Mouse (Mus musculus) kidney, adult 9 months (tissue): ENCODE measurements around the gene Lag3.

ENCODE experiments used
- DNase-seq: peaks from one replicate; pipeline ENCODE4 v3.0.0; 2022

Lag3 gene

DNA sequence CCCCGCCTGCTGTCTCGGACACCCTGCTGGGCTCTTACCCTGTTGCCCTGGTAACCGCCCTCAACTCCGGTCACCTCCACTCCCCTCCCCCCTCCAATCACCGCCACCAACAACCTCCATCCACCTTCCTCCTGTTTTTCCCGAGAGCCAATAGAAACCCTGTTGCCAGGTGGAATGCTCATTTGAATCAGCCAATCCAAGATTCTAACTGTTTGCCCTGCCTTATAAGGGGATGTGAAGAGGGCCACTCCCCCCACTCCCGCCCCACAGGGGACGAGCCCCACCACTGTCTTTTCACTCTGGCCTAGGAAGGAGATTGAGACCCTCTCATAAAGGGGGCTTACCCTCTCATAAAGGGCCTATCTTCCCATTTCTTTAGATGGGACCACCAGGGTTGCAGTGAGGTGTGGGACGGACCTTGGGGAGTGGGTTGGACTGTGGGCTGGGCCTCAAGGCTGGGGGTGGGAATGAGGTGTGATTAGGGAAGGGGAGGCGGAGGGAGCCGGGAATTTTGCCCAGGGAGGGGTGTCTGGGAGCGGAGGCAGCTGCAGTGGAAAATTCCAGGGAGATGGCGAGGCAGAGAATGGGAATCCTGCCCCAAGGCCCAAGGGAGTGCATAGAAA lies 8.3 kb upstream of the Lag3 start, which contains the start of gene Ptms:
Gene Ptms (minus strand): TSS at position 409 of the 623 bp plus-strand sequence.
- peak; percentile 99 for DNase-seq

- DNase-seq: no peak
Measured at GRCm38 (mm10) chr6:124918890-124919627, 7.6 kb upstream of the Lag3 start.

DNA sequence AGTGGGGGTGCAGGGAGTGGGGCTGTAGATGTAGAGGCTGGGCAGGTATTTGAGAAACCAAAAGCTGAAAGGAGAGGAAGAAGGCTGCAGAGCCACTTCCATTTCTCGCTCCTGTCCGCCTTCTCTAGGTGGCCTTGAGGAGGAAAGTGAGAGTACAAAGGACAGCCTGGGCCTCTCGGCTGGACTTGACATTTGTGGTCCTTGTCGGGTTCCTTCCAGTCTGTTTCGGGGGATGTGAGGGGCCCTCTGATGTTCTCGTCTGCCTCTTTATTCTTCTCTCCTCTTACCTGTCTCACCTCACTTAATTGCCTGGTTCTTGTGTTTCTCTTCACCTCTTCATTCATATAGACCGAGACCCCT lies 6.8 kb upstream of the Lag3 start:
- no peak for DNase-seq

GRCm38 (mm10) chr6:124917518-124918330 lies 6.2 kb upstream of the Lag3 start:
- DNase-seq: peak; percentile 95

- DNase-seq: peak; percentile 90
Measured at GRCm38 (mm10) chr6:124916695-124917517, 5.4 kb upstream of the Lag3 start.

DNA sequence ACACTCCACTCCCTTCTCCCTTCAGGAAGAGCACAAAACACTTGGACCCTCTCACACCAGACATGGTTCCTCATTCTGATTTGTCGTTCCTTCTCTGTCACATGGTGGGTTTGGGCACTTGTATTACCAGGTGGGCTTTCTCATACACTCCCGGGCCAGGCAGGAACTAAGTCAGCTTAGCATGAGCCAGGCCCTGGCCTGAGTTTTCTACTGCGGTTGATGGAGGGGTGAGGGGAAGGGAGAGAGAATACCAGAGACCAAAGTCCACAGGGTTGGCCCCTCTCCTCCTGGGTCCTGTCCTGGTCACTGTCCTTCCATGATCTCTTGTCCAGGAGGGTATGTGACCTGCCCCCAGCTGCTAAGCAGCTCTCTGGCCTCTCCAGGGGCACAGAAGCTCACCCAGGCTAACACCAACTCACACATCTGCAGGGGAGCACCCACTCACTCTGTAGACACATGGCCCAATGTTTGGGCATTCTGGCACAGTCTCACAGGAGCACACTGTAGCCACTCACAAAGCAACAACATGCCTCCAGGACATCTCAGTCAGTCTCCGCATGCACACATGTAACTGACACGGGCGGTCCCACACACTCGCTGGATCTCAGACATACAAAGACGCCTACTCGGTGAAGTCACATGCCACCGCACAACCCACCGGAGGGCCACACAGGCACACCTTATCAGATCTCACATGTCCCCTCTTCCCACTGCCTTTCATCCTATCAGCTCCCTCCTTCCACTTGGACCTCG lies 4.6 kb upstream of the Lag3 start:
- peak; percentile 88 for DNase-seq

GRCm38 (mm10) chr6:124915160-124915941 lies 3.8 kb upstream of the Lag3 start:
- DNase-seq: peak; percentile 73

- DNase-seq: no peak
Measured at GRCm38 (mm10) chr6:124914511-124914910, 3.0 kb upstream of the Lag3 start.

DNA sequence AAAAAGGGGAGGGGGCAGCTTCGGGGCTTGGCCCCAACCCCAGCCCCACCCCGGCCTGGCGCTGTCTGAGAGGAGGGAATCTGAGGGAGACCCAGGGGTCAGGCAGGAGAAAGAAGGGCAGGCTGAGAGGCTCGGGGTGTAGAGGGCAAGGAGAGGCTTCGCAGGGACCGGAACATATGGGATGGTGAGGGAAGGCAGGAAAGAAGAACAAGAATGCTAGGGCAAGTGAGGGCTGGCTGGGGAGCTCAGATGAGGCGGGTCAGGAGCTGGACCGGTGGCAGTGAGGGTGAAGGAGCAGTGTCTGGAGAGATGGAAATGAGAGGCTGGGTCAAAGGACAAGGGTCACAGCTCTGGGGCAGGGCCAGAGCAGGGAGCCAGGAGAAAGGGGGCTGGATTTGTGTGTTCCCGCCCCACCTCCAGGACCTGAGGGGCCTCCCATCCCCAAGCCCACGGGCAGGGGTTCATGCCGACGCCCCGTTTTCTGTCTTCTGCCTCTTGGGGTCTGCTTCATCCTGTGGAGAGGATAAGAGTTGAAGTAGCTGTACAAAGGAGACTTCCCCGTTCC lies 2.3 kb upstream of the Lag3 start:
- DNase-seq: peak; percentile 81

DNA sequence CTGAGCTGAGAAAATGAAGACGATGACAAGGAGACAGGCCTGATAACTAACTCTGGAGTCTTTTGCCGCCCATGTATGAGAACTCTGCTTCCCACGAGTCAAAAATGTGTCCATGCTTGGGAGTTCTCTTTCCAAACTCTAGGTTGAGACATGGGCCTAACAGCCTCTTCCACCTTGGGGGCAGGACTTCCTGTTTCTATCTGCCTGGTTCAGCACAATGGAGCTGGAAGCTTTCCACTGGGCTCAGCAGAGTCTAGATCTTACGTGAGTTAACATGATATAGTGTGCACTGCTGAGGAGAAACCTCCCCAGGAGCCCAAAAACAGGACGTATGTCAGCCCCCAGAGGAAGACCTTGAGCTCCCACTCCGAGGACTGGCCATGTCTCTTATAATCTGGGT lies 1.7 kb upstream of the Lag3 start:
- DNase-seq: no peak

DNA sequence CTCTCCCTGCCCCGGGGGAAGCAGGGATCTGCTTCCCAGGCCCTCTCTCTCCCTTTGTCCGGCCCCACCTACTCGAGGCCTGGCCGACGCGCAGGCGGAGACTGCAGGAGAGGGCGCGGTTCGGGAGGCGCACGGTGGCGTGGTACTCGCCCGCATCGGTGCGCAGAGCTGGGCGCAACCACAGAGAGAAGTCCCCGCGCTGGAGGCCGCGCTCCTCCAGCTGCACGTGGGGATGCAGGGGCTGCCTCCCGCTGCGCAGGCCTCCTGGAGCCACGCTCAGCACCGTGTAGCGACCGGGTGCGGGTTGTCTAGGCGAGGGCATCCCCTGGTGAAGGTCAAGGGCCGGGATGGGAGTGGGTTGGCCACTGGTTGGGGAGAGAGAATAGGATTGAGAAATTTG lies 1.5 kb downstream of the Lag3 start:
- DNase-seq: no peak

DNA sequence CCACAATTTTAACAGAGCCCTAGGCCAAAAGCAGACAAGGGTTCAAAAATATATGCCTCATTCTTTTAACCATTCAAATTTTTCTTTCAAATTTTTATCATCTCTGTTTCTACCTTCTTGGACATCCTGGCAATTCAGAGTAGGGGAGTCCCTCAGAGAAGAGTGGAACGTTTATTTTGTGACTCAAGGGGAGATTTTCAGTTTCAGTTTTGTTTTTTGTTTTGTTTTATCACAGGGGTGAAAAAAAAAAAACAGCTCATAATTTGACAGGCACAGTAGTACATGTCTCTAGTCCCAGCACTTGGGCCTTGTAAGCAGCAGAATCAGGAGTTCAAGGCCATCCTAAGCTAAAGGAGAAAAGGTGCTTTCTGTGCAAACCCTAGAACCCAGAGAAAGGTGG lies 3.7 kb downstream of the Lag3 start:
- no peak for DNase-seq

- no peak for DNase-seq
Measured at GRCm38 (mm10) chr6:124904991-124905860, 6.3 kb downstream of the Lag3 start.

DNA sequence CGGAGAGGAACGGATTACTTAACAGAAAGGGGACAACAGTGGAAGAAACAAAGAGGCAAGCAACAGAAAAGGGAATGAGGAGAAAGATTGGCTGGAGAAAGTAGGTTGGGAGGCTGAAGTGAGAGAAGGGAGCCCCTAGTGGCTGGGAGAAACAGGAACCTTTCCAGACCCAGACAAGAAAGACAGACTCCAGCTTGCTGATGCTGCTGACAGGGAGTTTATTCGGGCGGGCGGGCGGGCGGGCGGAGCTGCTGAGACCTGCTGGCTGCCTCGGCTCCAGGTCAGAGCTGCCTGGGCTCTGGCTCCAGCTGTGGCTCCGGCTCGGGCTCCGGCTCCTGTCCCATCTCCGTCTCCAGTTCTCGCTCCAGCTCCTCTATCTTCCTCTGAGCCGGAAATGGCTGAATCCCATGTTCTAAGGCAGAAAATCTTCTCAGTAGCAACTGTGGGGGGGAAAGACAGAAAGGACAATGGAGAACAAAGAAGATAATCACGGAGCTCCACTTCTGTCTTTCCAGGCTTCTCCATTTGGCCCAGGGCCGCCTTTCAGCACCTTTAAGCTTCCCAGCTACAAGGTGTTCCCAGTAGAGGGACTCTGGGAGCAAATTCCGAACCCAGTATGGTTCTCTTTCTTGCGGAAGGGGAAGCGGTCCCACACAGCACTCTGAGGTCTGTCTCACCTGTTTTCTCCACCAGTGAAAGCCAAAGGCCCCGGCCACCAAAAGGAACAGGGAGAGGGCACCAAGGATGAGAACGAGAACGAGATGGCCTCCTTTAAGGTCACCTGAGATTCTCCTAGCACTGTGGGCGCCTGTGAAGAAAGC lies 7.1 kb downstream of the Lag3 start:
- peak; percentile 89 for DNase-seq

DNA sequence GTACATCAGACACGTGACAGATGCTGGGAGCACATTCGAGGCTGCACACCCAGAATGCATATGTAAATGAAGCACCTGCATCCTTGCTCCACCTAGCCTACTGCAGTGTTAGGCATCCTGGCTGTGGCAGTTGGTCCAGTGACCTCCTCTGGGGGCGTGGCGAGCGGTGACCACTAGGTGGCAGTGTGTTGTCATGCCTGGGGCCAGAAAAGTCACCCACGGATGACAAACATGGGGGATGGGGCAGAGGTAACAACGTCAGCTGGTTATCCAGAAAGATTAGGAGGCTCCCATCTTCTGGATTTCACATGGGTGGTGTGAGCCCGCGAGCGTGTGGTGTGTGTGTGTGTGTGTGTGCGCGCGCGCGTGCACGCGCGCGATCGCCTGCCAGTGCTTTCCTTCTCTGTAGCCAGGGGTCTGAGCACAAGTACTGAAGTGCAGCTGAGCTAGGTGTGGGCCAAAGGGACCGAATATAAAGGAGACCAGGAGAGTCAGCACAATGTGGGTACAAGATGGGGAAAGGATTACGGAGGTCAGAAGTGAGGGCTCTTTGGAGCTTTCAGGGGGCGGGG lies 7.8 kb downstream of the Lag3 start:
- DNase-seq: peak; percentile 98

DNA sequence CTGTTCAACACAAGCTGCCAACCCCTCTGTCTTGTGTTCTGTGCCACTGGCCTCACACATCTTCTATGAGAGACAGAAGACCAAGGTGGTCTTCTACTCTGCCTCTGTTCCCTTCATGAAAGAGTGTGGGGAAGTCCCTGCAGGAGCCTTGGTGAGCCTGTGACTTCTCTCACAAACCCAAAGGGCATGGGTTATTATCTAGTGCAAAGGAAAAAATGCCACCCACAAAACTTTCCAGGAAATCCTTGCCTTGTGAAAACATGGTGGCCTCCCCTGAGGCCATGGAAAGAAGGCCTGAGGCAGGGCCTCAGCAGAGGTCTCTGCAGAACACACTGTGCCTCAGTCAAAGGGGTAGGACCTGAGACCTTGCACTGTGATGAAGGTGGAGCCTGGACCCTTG lies 9.7 kb downstream of the Lag3 start:
- no peak for DNase-seq

DNA sequence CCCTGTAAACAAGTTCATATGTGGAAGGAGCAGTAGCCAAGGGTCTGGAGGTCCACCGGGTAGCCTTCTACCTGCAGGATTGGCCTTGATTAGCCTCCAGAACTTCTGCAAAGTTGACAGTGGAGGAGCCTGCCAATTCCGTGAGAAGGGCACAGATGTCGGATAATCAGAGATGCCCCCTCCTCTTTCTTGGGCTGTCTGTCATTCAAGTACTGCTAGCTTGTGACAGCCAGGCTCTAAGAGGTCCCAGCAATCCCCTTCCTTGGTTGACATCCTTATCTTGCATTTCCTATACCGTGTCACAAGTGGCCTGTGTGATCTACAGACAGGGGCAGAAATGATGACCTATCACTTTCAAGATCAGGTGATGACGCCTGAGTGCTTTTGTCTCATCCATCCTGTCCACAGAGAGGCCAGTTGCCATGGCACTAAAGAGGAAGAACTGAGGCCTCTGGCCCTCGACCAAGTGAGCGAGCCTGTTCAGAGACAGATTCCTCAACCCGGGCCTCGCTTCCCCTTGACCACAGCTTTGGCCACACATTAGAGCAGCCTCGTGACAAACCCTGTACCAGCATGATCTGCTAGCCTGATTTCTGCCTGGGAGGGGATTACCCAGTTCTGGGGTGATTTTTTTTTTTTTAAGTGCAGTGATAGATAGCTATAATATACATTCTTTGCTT lies 10.6 kb downstream of the Lag3 start:
- DNase-seq: no peak
